Mouse (Mus musculus) midbrain, postnatal 0 days (tissue): ENCODE results near the gene Kif21b. TPM values are rescaled to one million over a fixed set of nuclear protein-coding genes. Genes with fewer than 3 reads are reported as not detected.

ENCODE experiments used
- ATAC-seq: fragments of 200-750 bp; cut with Nextera tagmentation; 2 replicates; pipeline ENCODE4 v1.8.0; 2017; ENCODE audit warnings: moderate number of reproducible peaks, mild to moderate bottlenecking, moderate TSS enrichment, moderate library complexity; ENCODE audit not compliant: low FRiP score
- DNase-seq: peaks from one replicate; pipeline ENCODE4 v3.0.0-alpha.2; 2015; ENCODE audit warnings: low spot score
- H3K27ac ChIP-seq: fragments of 300-500 bp; sonication (generic); 2 replicates; pipeline ENCODE4 v1.5.1; 2014; ENCODE audit warnings: low read depth, mild to moderate bottlenecking, low read length, mixed read lengths
- H3K27me3 ChIP-seq: fragments of 300-500 bp; sonication (generic); 2 replicates; pipeline ENCODE4 v1.6.1; 2014; ENCODE audit warnings: low read length, control low read depth, mixed read lengths; ENCODE audit not compliant: insufficient read depth
- H3K36me3 ChIP-seq: fragments of 300-500 bp; sonication (generic); 2 replicates; pipeline ENCODE4 v1.6.1; 2014; ENCODE audit warnings: low read length, control low read depth, mixed read lengths; ENCODE audit not compliant: insufficient read depth
- H3K4me1 ChIP-seq: fragments of 300-500 bp; sonication (generic); 2 replicates; pipeline ENCODE4 v1.6.1; 2014; ENCODE audit warnings: mild to moderate bottlenecking, control low read depth, antibody characterized with exemption, low read length, mixed read lengths; ENCODE audit not compliant: insufficient read depth
- H3K4me2 ChIP-seq: fragments of 300-500 bp; sonication (generic); 2 replicates; pipeline ENCODE4 v1.6.1; 2014; ENCODE audit warnings: low read depth, mild to moderate bottlenecking, low read length, mixed read lengths; ENCODE audit not compliant: poor library complexity, severe bottlenecking
- H3K4me3 ChIP-seq: fragments of 300-500 bp; sonication (generic); 2 replicates; pipeline ENCODE4 v1.5.1; 2014; ENCODE audit warnings: low read depth, mild to moderate bottlenecking, low read length, moderate library complexity
- H3K9ac ChIP-seq: fragments of 300-500 bp; sonication (generic); replicated peaks from 2 replicates; pipeline ENCODE4 v1.6.1; 2014; ENCODE audit warnings: mild to moderate bottlenecking, low read length, moderate library complexity, mixed read lengths; ENCODE audit not compliant: poor library complexity, severe bottlenecking
- H3K9me3 ChIP-seq: fragments of 300-500 bp; sonication (generic); 2 replicates; pipeline ENCODE4 v1.6.1; 2016; ENCODE audit warnings: low read length, control low read depth
- CTCF ChIP-seq: IDR thresholded peaks from 2 replicates; pipeline ENCODE4 v1.5.1; 2016; ENCODE audit warnings: antibody characterized with exemption, mild to moderate bottlenecking
- WGBS: fragments of 180-500 bp; shearing (Covaris S2); extraction: QIAGEN DNeasy Blood & Tissue Kit; methylation state at CpG from one replicate; pipeline ENCODE4 v1.1.7; 2014; 5-methylcytosine and 5-hydroxymethylcytosine counted together
- polyA plus RNA-seq: library from polyadenylated mRNA; unstranded; fragments of >200 nt; fragmentation: Nextera tagmentation; extraction: Ambion mirVana; gene quantifications from 2 replicates; pipeline ENCODE4 v1.2.1, GENCODE M21; 2015
- total RNA-seq: library from RNA; depleted of rRNA; stranded (reverse); fragments of >200 nt; gene quantifications from 2 replicates; pipeline ENCODE4 v1.2.3, GENCODE M21; 2014

Kif21b gene
- total and polyA plus RNA-seq, 2 experiments from 2014 or later = 32.1 to 160 TPM

DNA sequence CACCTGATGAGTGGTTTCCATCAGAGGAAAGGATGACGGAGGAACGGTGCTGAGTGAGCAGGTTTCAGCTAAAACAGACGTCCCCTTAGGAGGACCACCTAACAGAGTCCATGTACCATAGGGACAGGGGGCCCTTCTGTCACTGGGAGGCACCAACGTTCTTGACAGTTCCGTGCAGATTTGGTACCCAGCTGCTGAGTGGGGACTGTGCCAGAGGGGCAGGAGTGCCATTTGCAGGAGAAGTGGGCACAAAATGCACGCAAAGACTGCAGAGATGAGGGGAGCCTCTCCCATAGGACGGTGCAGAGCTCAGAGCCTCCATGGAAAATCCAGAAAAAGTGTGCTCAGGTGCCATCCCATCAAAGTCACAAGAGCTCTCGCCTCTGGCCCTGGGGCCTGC, 9.2 kb upstream of the Kif21b start:
- DNase-seq = no peak
- ATAC-seq = no peak
- 83% methylated on average over 8 of the region's 8 CpGs for WGBS

DNA sequence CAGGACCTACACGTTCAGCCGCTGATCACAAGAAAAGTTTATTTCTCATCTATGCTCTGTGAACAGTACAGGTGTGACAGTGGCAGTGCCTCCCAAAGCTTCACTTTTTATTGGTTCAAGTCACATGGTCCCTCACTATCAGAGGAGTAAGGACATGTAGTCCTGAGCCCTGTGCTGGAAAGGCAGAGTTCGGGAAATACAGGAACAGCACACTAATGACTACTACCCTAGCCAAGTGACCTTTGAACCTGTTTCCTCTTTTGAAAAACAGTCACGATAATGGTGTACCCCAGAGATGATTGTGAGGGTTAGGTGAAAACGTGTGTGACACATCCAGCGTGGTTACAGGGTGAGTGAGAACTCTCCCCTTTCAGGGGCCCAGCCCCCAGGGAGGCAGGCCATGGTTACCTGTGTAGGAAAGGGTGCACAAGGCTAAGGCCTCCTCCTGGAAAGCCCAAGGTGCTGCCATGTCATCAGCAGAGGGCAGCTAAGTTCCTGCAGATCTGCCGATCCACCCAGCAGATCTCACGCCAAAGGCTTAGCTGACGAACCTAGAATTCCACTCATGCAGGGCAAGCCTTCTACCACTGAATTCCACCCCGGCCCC, 4.9 kb upstream of the Kif21b start:
- Histone ChIP-seq H3K9me3 (no peaks in the 10 kb centered on the region), H3K27me3 (no peaks in the 10 kb centered on the region), H3K27ac (no peak overlapping the region), H3K4me1 (peaks cover 10% of the 10 kb centered on the region; the same call in 1 of the 2 replicates), H3K9ac (no peak overlapping the region), H3K4me2 (no peak overlapping the region), H3K4me3 (no peak overlapping the region), H3K36me3 (no peaks in the 10 kb centered on the region)
- ATAC-seq (no peak), DNase-seq (no peak)
- WGBS = 84% methylated on average over 10 of the region's 10 CpGs
- TF ChIP-seq CTCF = no peak

More for the DNA sequence above, 9.2 kb upstream of the Kif21b start:
- Histone ChIP-seq H3K27me3 (no peaks in the 10 kb centered on the region), H3K9me3 (no peaks in the 10 kb centered on the region), H3K4me3 (no peak overlapping the region), H3K4me2 (no peak overlapping the region), H3K36me3 (no peaks in the 10 kb centered on the region), H3K4me1 (peaks cover 6% of the 10 kb centered on the region; the same call in 1 of the 2 replicates), H3K27ac (no peak overlapping the region), H3K9ac (no peak overlapping the region)
- TF ChIP-seq CTCF = no peak

DNA sequence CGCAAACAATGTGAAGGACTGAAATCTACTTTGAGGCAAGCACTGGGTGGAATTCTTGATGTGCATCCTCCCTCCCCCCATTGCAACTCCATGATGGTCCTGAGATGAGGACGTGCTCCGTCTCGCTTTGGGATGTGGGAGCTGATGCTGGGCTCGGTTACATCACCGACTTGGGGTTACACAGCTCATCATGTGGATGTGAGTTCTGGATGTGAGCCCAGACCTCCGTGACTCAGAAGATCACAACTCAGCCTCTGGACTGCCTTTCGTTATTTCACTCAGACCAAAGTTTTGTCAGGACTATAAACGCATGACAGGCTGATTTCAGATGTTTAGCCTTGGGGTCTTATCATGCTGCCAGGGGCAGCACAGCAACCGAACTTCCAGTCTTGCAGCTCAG, 4.3 kb upstream of the Kif21b start:
- no peak overlapping the region for H3K27ac ChIP-seq
- 84% methylated on average over 10 of the region's 10 CpGs for WGBS
- no peaks in the 10 kb centered on the region for H3K27me3 ChIP-seq
- DNase-seq (no peak), ATAC-seq (no peak)
- peaks cover 10% of the 10 kb centered on the region; the same call in 1 of the 2 replicates for H3K4me1 ChIP-seq
- no peaks in the 10 kb centered on the region for H3K36me3 ChIP-seq
- no peak overlapping the region for H3K9ac ChIP-seq
- no peaks in the 10 kb centered on the region for H3K9me3 ChIP-seq
- no peak overlapping the region for H3K4me2 ChIP-seq
- no peak overlapping the region for H3K4me3 ChIP-seq
- TF ChIP-seq CTCF = no peak

DNA sequence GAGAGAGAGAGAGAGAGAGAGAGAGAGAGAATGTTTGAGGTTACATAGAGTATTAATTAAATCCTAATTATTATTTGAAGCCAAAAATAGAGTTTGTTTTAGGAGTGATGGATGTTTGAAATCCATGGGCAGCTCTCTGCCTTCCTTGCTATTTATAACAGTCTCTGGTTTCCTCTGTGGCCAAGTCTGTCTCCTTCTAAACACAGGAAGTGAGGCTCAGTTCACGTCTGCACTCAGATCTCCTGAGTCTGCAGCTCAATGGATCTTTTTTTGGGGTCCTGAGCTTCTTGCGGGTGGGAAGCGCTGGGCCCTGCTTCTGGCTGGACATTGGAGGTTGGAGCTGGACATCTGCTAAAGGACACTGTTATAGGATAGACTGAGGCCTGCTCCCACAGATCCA, 3.3 kb upstream of the Kif21b start:
- Histone ChIP-seq H3K9ac (no peak overlapping the region), H3K27ac (no peak overlapping the region), H3K9me3 (no peaks in the 10 kb centered on the region), H3K4me1 (peaks cover 10% of the 10 kb centered on the region; the same call in 1 of the 2 replicates), H3K36me3 (no peaks in the 10 kb centered on the region), H3K4me2 (no peak overlapping the region), H3K4me3 (no peak overlapping the region), H3K27me3 (no peaks in the 10 kb centered on the region)
- ATAC-seq (no peak), DNase-seq (no peak)
- TF ChIP-seq CTCF = no peak
- WGBS = 79% methylated on average over 3 of the region's 3 CpGs

- Histone ChIP-seq H3K27me3 (no peaks in the 10 kb centered on the region), H3K4me3 (no peak overlapping the region), H3K27ac (no peak overlapping the region), H3K9me3 (no peaks in the 10 kb centered on the region), H3K4me2 (no peak overlapping the region), H3K4me1 (peaks cover 10% of the 10 kb centered on the region; the same call in 1 of the 2 replicates), H3K9ac (no peak overlapping the region), H3K36me3 (no peaks in the 10 kb centered on the region)
- 71% methylated on average over 5 of the region's 5 CpGs for WGBS
- no peak for TF ChIP-seq CTCF
- no peak for DNase-seq
- ATAC-seq = no peak
Observed at GRCm38 (mm10) chr1:136128416-136128815, 2.8 kb upstream of the Kif21b start.

DNA sequence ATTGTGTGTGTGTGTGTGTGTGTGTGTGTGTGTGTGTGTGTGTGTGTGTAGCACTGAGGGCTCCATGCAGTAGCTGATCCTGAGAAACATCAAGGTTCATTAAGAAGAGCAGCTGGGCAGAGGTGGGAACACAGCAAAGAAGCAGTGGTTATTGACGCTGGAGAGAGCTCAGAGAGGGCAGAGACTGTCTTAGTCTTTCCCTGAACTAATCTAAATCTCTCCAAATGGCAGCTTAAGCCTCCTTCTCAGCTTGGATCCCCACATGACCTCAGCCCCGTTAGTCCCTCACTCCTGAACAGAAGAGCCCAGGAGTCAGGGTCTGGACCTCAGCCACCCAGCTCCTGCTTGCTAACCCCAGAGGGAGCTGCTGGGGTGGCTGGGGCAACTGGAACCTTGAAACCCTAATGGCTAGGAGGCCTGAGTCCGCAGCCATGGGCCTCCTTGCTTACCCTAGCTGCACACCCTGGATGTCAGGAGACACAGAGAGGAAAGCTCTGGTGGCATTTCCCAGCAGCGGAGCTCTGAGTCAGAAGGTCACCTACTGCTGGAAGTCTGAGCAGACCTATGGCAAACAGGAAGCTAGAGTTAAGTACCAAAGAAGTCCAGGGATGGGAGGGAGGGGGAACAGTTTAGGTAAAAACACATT, 2.1 kb upstream of the Kif21b start:
- Histone ChIP-seq H3K4me3 (no peak overlapping the region), H3K36me3 (no peaks in the 10 kb centered on the region), H3K9ac (no peak overlapping the region), H3K4me2 (no peak overlapping the region), H3K27me3 (no peaks in the 10 kb centered on the region), H3K9me3 (no peaks in the 10 kb centered on the region), H3K4me1 (peaks cover 12% of the 10 kb centered on the region), H3K27ac (no peak overlapping the region)
- no peak for ATAC-seq
- DNase-seq = no peak
- WGBS = 53% methylated on average over 4 of the region's 4 CpGs
- no peak for TF ChIP-seq CTCF
